Mouse (Mus musculus): Measurements from ENCODE around the gene Chrne.

Gene Chrne

GRCm38 (mm10) chr11:70652029-70652883 is 33.2 kb upstream of the Chrne start:
- no peak for DNase-seq (ENCODE audit: low spot score in 2 of 2)

- DNase-seq (ENCODE audit: low spot score in 2 of 2), result no peak
Observed at GRCm38 (mm10) chr11:70651391-70651790, 32.4 kb upstream of the Chrne start.

GRCm38 (mm10) chr11:70650322-70651175 is 31.5 kb upstream of the Chrne start:
- no peak for DNase-seq (ENCODE audit: low spot score in 2 of 2)

- DNase-seq (ENCODE audit: low spot score in 2 of 2), result no peak
Observed at GRCm38 (mm10) chr11:70649185-70649734, 30.2 kb upstream of the Chrne start.

GRCm38 (mm10) chr11:70648512-70648911 is 29.5 kb upstream of the Chrne start:
- DNase-seq (ENCODE audit: low spot score in 2 of 2), result no peak

- DNase-seq (ENCODE audit: low spot score in 2 of 2), result no peak
Observed at GRCm38 (mm10) chr11:70647716-70648420, 28.9 kb upstream of the Chrne start.

GRCm38 (mm10) chr11:70646691-70647650 is 28.0 kb upstream of the Chrne start, which contains the start of the genes Rnf167 and Slc25a11:
Gene Rnf167 (plus strand): TSS chr11:70647235.
Gene Slc25a11 (minus strand): TSS chr11:70647479.
- peak; percentile 95 to 96 for DNase-seq (ENCODE audit: low spot score in 2 of 2)

GRCm38 (mm10) chr11:70646259-70646555 is 27.2 kb upstream of the Chrne start:
- DNase-seq (ENCODE audit: low spot score in 2 of 2), result no peak

- no peak for DNase-seq (ENCODE audit: low spot score in 2 of 2)
Observed at GRCm38 (mm10) chr11:70645461-70646258, 26.6 kb upstream of the Chrne start.

GRCm38 (mm10) chr11:70644564-70645103 is 25.6 kb upstream of the Chrne start:
- DNase-seq (ENCODE audit: low spot score in 2 of 2), result no peak

GRCm38 (mm10) chr11:70643051-70643450 is 24.0 kb upstream of the Chrne start:
- DNase-seq (ENCODE audit: low spot score in 2 of 2), result no peak

- no peak for DNase-seq (ENCODE audit: low spot score in 2 of 2)
Observed at GRCm38 (mm10) chr11:70641241-70641640, 22.2 kb upstream of the Chrne start.

- DNase-seq (ENCODE audit: low spot score in 2 of 2), result no peak
Observed at GRCm38 (mm10) chr11:70639976-70640375, 21.0 kb upstream of the Chrne start.

GRCm38 (mm10) chr11:70638714-70639278 is 19.8 kb upstream of the Chrne start, which contains the start of gene Gp1ba:
Gene Gp1ba (plus strand): TSS chr11:70639122.
- DNase-seq (ENCODE audit: low spot score in 2 of 2), result no peak

- no peak for DNase-seq (ENCODE audit: low spot score in 2 of 2)
Observed at GRCm38 (mm10) chr11:70638293-70638692, 19.3 kb upstream of the Chrne start.

- DNase-seq (ENCODE audit: low spot score in 2 of 2), result no peak
Observed at GRCm38 (mm10) chr11:70637764-70638163, 18.7 kb upstream of the Chrne start.

GRCm38 (mm10) chr11:70635601-70636000 is 16.6 kb upstream of the Chrne start:
- DNase-seq (ENCODE audit: low spot score in 2 of 2), result no peak

GRCm38 (mm10) chr11:70630129-70630528 is 11.1 kb upstream of the Chrne start:
- no peak for DNase-seq (ENCODE audit: low spot score in 2 of 2)

GRCm38 (mm10) chr11:70629557-70629956 is 10.5 kb upstream of the Chrne start:
- DNase-seq (ENCODE audit: low spot score in 2 of 2), result no peak

All from frontal cortex, postnatal 14 days (tissue).